In the genomic region with DNA sequence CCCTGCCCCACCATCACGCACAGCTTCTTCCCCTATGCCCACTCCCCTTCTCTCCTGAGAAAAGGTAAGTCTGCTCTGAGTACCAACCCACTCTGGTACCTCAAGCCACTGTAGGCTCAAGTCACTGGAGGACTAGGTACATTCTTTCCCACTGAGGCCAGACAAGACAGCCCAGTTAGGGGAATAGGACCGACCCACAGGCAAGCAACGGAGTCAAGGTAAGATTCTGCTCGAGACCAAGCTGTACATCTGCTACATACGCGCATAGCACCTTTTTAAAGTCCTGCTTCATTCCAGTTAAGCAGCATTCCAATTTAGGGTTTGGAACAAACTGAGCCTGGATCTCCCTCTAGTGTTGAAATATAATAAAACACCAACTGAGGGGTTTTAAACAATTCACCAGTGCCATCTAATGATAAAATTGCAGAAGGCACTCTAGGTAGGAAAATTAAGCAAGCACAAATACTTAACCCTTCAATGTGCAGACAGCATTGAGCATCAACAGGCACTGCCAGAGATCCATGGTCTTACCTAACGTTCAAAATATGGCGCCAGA, we compare ENCODE assay signal across 8 mouse cellular contexts. TPM values are rescaled to one million over a fixed set of nuclear protein-coding genes. Genes with fewer than 3 reads are reported as not detected.
DNase-seq lines count a peak whose midpoint lies in the region; ATAC-seq and TF ChIP-seq lines count a peak whose summit lies in the region.

No protein-coding gene starts in this region.

- H3K9ac ChIP-seq in limb, embryonic 14.5 days (ENCODE audit: low read depth, low read length, severe bottlenecking): no peak overlapping the region

- no peaks in the 10 kb centered on the region for H3K9me3 ChIP-seq in hindbrain, embryonic 10.5 days
- no peaks in the 10 kb centered on the region for H3K9me3 ChIP-seq in limb, embryonic 14.5 days (ENCODE audit: control insufficient read depth, low read length)

- H3K27ac ChIP-seq in hindbrain, embryonic 10.5 days: no peak overlapping the region
- H3K27ac ChIP-seq in limb, embryonic 14.5 days (replicated peaks; ENCODE audit: low read depth, low read length): no peak overlapping the region

- H3K27me3 ChIP-seq in hindbrain, embryonic 10.5 days (ENCODE audit: insufficient read depth, poor library complexity, severe bottlenecking): no peaks in the 10 kb centered on the region
- no peaks in the 10 kb centered on the region for H3K27me3 ChIP-seq in limb, embryonic 14.5 days (ENCODE audit: control insufficient read depth, insufficient read depth, low read length)

- H3K4me1 ChIP-seq in hindbrain, embryonic 10.5 days (replicated peaks): no peaks in the 10 kb centered on the region
- no peaks in the 10 kb centered on the region for H3K4me1 ChIP-seq in limb, embryonic 14.5 days (ENCODE audit: control insufficient read depth, insufficient read depth, low read length)

- no peak for TF ChIP-seq POLR2A in limb, embryonic 14.5 days (IDR thresholded peaks at IDR 0.05; ENCODE audit: borderline replicate concordance, extremely low read depth, insufficient read depth, insufficient read length)

- H3K36me3 ChIP-seq in hindbrain, embryonic 10.5 days: no peaks in the 10 kb centered on the region
- H3K36me3 ChIP-seq in limb, embryonic 14.5 days (ENCODE audit: control insufficient read depth, insufficient read depth, low read length): no peaks in the 10 kb centered on the region

- 27% methylated on average over 8 of the region's 8 CpGs for WGBS in hindbrain, embryonic 10.5 days
- 21% methylated on average over 8 of the region's 8 CpGs for WGBS in limb, embryonic 14.5 days

- no peak overlapping the region for H3K4me2 ChIP-seq in limb, embryonic 14.5 days (replicated peaks; ENCODE audit: low read depth, low read length, severe bottlenecking)

- DNase-seq in cerebellum, adult 8-10 months: no peak
- peak; percentile 23 to 32 for DNase-seq in right cerebral cortex, postnatal 10 days (ENCODE audit: low spot score in 2 of 2)
- DNase-seq in right cerebral cortex, postnatal 14 days: no peak
- DNase-seq in hindbrain, embryonic 10.5 days (ENCODE audit: low spot score): peak; percentile 6
- DNase-seq in limb, embryonic 14.5 days (ENCODE audit: low spot score): peak; percentile 90
- DNase-seq in retina, embryonic 14.5 days (ENCODE audit: low spot score): peak; percentile 84
- no peak for DNase-seq in thymus, postnatal 36 days

- peak; percentile 49 for ATAC-seq in cerebellum, adult (ENCODE audit: insufficient number of reproducible peaks, low FRiP score, low TSS enrichment)
- peak; percentile 73 for ATAC-seq in limb, embryonic 14.5 days (ENCODE audit: low FRiP score, low read depth)

- H3K4me3 ChIP-seq in hindbrain, embryonic 10.5 days: no peak overlapping the region
- no peak overlapping the region for H3K4me3 ChIP-seq in limb, embryonic 14.5 days (replicated peaks; ENCODE audit: low read length)

RNA-seq across cellular contexts. Expression of a gene that starts 7.7 kb away (rescaled TPM):
- polyA plus RNA-seq in hindbrain, embryonic 10.5 days (2016; fragmentation: Nextera tagmentation; extraction: Ambion mirVana): not detected in 2 replicates
- polyA plus RNA-seq in limb, embryonic 14.5 days (2012; rRNA removed): 0.10 TPM in 1 of 2 replicates, not detected in the other
- polyA plus RNA-seq in limb, embryonic 14.5 days (2014; fragmentation: Nextera tagmentation; extraction: Ambion mirVana): not detected in 2 replicates

RNA-seq across cellular contexts. Expression of a gene that starts 34.2 kb away (rescaled TPM):
- 5.4 and 7.9 TPM in 2 replicates for polyA plus RNA-seq in hindbrain, embryonic 10.5 days (2016; fragmentation: Nextera tagmentation; extraction: Ambion mirVana)
- 36.4 and 40.5 TPM in 2 replicates for polyA plus RNA-seq in limb, embryonic 14.5 days (2012; rRNA removed)
- polyA plus RNA-seq in limb, embryonic 14.5 days (2014; fragmentation: Nextera tagmentation; extraction: Ambion mirVana): 80.3 and 99.4 TPM in 2 replicates

Comparison
In these comparisons a context has a peak if more than half of its experiments do, and no peak if none do; other contexts are left out.
1. DNase-seq: peak in right cerebral cortex, postnatal 10 days (2 of 2), hindbrain, embryonic 10.5 days (single experiment), limb, embryonic 14.5 days (single experiment) and retina, embryonic 14.5 days (single experiment); none in cerebellum, adult 8-10 months (single experiment), right cerebral cortex, postnatal 14 days (single experiment) and thymus, postnatal 36 days (0 of 2).